Mouse (Mus musculus): ENCODE results near the gene Uhmk1. TPM values are rescaled to one million over a fixed set of nuclear protein-coding genes. Genes with fewer than 3 reads are reported as not detected.

Uhmk1 gene
- polyA plus RNA-seq, 1 experiment from 2014 or later = 3.3 TPM

DNA sequence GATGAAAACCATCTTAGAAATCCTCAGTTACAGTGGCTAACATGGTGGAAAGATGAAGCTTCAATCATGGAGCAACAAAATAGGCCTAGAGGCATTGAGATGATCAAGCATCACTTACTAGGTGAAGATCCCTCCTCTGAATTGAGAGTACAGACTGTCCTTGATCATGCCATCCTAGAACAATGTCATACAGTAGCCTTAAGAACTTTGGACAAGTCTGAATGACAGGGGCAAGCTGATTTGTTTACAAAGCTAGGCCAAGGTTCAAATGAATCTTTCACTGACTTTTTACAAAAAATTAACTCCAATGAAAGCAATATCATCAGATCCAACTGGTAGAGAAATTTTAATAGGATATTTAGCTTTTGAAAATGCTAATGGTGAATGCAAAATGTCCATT lies 5.2 kb upstream of the Uhmk1 start:
- TF ChIP-seq EP300 (IDR thresholded peaks at IDR 0.05; ENCODE audit: low read depth) (no peak), CTCF (IDR thresholded peaks at IDR 0.05; ENCODE audit: low read depth) (no peak)
- no peak for ATAC-seq
- no peak overlapping the region for H3K9ac ChIP-seq (replicated peaks)
- H3K4me3 ChIP-seq (ENCODE audit: low read depth, low read length) = no peak overlapping the region
- no peaks in the 10 kb centered on the region for H3K9me3 ChIP-seq (ENCODE audit: low read length)
- H3K27me3 ChIP-seq (ENCODE audit: insufficient read depth, low read length) = no peaks in the 10 kb centered on the region
- DNase-seq = no peak
- H3K36me3 ChIP-seq (replicated peaks; ENCODE audit: insufficient read depth, low read length) = no peaks in the 10 kb centered on the region
- 0 out of 2 replicates have a peak, but pooled peaks cover 2% of the 10 kb centered on the region for H3K4me1 ChIP-seq (ENCODE audit: insufficient read depth)
- H3K27ac ChIP-seq (ENCODE audit: low read depth) = no peak overlapping the region
- H3K4me2 ChIP-seq (ENCODE audit: low read depth, low read length) = no peak overlapping the region

- 70% methylated on average over 6 of the region's 6 CpGs for WGBS (ENCODE audit: insufficient replicate concordance)
- H3K4me3 ChIP-seq (ENCODE audit: low read depth, low read length) = no peak overlapping the region
- H3K36me3 ChIP-seq (replicated peaks; ENCODE audit: insufficient read depth, low read length) = no peaks in the 10 kb centered on the region
- H3K9ac ChIP-seq (replicated peaks) = no peak overlapping the region
- no peak overlapping the region for H3K4me2 ChIP-seq (ENCODE audit: low read depth, low read length)
- H3K27ac ChIP-seq (ENCODE audit: low read depth) = no peak overlapping the region
- TF ChIP-seq CTCF (IDR thresholded peaks at IDR 0.05; ENCODE audit: low read depth) (peak; percentile 66), EP300 (IDR thresholded peaks at IDR 0.05; ENCODE audit: low read depth) (no peak)
- H3K4me1 ChIP-seq (ENCODE audit: insufficient read depth) = peaks cover 6% of the 10 kb centered on the region
- ATAC-seq = no peak
- no peaks in the 10 kb centered on the region for H3K27me3 ChIP-seq (ENCODE audit: insufficient read depth, low read length)
- no peak for DNase-seq
- H3K9me3 ChIP-seq (ENCODE audit: low read length) = no peaks in the 10 kb centered on the region
Measured at GRCm38 (mm10) chr1:170218091-170218884, 3.1 kb upstream of the Uhmk1 start.

DNA sequence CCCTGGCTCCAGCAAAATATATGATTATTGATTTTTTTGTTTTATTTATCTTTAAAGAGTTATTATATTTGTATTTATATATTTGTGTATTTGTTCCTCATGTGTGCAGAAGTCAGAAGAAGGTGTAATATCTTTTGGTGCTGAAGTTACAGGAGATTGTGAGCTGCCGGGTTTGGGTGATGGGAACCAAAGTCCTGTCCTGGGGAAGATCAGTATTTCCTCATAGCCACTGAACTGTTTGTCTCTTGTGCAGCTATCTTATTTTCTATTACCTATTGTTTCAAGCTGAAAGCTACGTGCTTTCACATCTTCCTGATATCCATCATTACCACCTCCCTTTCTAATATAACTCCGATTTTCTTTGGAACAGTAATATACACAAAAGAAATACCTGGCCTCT lies 393 bp upstream of the Uhmk1 start:
- 69% methylated on average over 3 of the region's 3 CpGs for WGBS (ENCODE audit: insufficient replicate concordance)
- no peaks in the 10 kb centered on the region for H3K27me3 ChIP-seq (ENCODE audit: insufficient read depth, low read length)
- peaks cover 12% of the 10 kb centered on the region for H3K4me1 ChIP-seq (ENCODE audit: insufficient read depth)
- no peak for DNase-seq
- no peak overlapping the region for H3K9ac ChIP-seq (replicated peaks)
- no peaks in the 10 kb centered on the region for H3K9me3 ChIP-seq (ENCODE audit: low read length)
- no peak overlapping the region for H3K27ac ChIP-seq (ENCODE audit: low read depth)
- peak overlapping the region; percentile 73 for H3K4me2 ChIP-seq (ENCODE audit: low read depth, low read length)
- TF ChIP-seq CTCF (IDR thresholded peaks at IDR 0.05; ENCODE audit: low read depth) (no peak), EP300 (IDR thresholded peaks at IDR 0.05; ENCODE audit: low read depth) (no peak)
- H3K4me3 ChIP-seq (ENCODE audit: low read depth, low read length) = peak overlapping the region; percentile 72
- H3K36me3 ChIP-seq (replicated peaks; ENCODE audit: insufficient read depth, low read length) = peaks cover 9% of the 10 kb centered on the region
- ATAC-seq = no peak

GRCm38 (mm10) chr1:170214383-170214756 lies 827 bp downstream of the Uhmk1 start:
- 18% methylated on average over 7 of the region's 7 CpGs for WGBS (ENCODE audit: insufficient replicate concordance)

GRCm38 (mm10) chr1:170213181-170213879 lies 1.9 kb downstream of the Uhmk1 start:
- Histone ChIP-seq H3K36me3 (replicated peaks; ENCODE audit: insufficient read depth, low read length) (peaks cover 25% of the 10 kb centered on the region), H3K9ac (replicated peaks) (0 out of 2 replicates have a peak overlapping the region, but pooled peaks have one; percentile 7), H3K27me3 (ENCODE audit: insufficient read depth, low read length) (no peaks in the 10 kb centered on the region), H3K4me1 (ENCODE audit: insufficient read depth) (peaks cover 10% of the 10 kb centered on the region), H3K4me2 (ENCODE audit: low read depth, low read length) (peak overlapping the region; percentile 48), H3K27ac (ENCODE audit: low read depth) (no peak overlapping the region), H3K9me3 (ENCODE audit: low read length) (no peaks in the 10 kb centered on the region), H3K4me3 (ENCODE audit: low read depth, low read length) (0 out of 2 replicates have a peak overlapping the region, but pooled peaks have one; percentile 15)
- 73% methylated on average over 10 of the region's 10 CpGs for WGBS (ENCODE audit: insufficient replicate concordance)
- TF ChIP-seq EP300 (IDR thresholded peaks at IDR 0.05; ENCODE audit: low read depth) (no peak), CTCF (IDR thresholded peaks at IDR 0.05; ENCODE audit: low read depth) (no peak)
- ATAC-seq (no peak), DNase-seq (no peak)

More at GRCm38 (mm10) chr1:170214383-170214756, 827 bp downstream of the Uhmk1 start:
- Histone ChIP-seq H3K36me3 (replicated peaks; ENCODE audit: insufficient read depth, low read length) (peaks cover 17% of the 10 kb centered on the region), H3K27me3 (ENCODE audit: insufficient read depth, low read length) (no peaks in the 10 kb centered on the region), H3K9me3 (ENCODE audit: low read length) (no peaks in the 10 kb centered on the region), H3K4me2 (ENCODE audit: low read depth, low read length) (peak overlapping the region; percentile 73), H3K4me1 (ENCODE audit: insufficient read depth) (peaks cover 10% of the 10 kb centered on the region), H3K9ac (replicated peaks) (peak overlapping the region; percentile 86), H3K4me3 (ENCODE audit: low read depth, low read length) (peak overlapping the region; percentile 72), H3K27ac (ENCODE audit: low read depth) (peak overlapping the region; percentile 89)
- DNase-seq = no peak
- TF ChIP-seq CTCF (IDR thresholded peaks at IDR 0.05; ENCODE audit: low read depth) = no peak
- no peak for TF ChIP-seq EP300 (IDR thresholded peaks at IDR 0.05; ENCODE audit: low read depth)
- ATAC-seq = no peak

- Histone ChIP-seq H3K4me1 (ENCODE audit: insufficient read depth) (no peaks in the 10 kb centered on the region), H3K27ac (ENCODE audit: low read depth) (no peak overlapping the region), H3K4me3 (ENCODE audit: low read depth, low read length) (no peak overlapping the region), H3K9ac (replicated peaks) (no peak overlapping the region), H3K36me3 (replicated peaks; ENCODE audit: insufficient read depth, low read length) (peaks cover 62% of the 10 kb centered on the region), H3K27me3 (ENCODE audit: insufficient read depth, low read length) (no peaks in the 10 kb centered on the region), H3K4me2 (ENCODE audit: low read depth, low read length) (no peak overlapping the region), H3K9me3 (ENCODE audit: low read length) (0 out of 2 replicates have a peak, but pooled peaks cover 3% of the 10 kb centered on the region)
- ATAC-seq = no peak
- no peak for DNase-seq
- 92% methylated on average over 6 of the region's 6 CpGs for WGBS (ENCODE audit: insufficient replicate concordance)
- TF ChIP-seq EP300 (IDR thresholded peaks at IDR 0.05; ENCODE audit: low read depth) = no peak
- no peak for TF ChIP-seq CTCF (IDR thresholded peaks at IDR 0.05; ENCODE audit: low read depth)
Measured at GRCm38 (mm10) chr1:170206395-170206794, 8.8 kb downstream of the Uhmk1 start.
